Mouse (Mus musculus) left cerebral cortex, postnatal 4 days (tissue): ENCODE data around the gene Gng12. TPM values are rescaled to one million over a fixed set of nuclear protein-coding genes. Genes with fewer than 3 reads are reported as not detected.
"Not testable (repeated sequence)": the region's sequence is repeated elsewhere in the genome, so short reads cannot be mapped to it uniquely, and the experiment has no call there.

Experiments
- DNase-seq: peaks from one replicate; pipeline ENCODE4 v3.0.0-alpha.2; 2022
- intact Hi-C: fragments of 180-260 bp; cut with DNase I; formaldehyde crosslinking; loops from one replicate; pipeline ENCODE4 v1.15.1; 2025
- total RNA-seq, 2 experiments: library from RNA; stranded (reverse); gene quantifications; 2 replicates each; pipeline ENCODE4 v1.2.3; 2021

Gene Gng12
- total RNA-seq, 2 experiments from 2014 or later = 49.1 to 54.0 TPM

DNA sequence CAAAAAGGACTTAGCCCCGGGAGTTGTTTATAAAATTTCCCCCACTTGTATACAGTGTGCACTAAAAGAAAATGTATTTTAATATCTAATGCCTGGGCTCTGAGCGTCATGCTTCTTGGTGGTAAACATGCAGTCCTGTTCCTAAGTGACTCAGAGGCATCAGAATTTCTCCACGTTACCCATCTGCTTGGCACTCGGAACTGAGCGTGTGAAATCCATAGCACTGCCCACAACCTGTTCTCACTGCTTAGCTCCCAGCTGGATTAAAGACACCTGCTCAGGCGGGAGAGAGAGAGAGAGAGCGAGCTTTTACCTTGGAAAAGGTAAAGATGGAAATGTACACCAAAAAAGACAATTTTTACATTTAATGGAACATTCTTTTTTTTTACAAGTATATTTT, 122.8 kb downstream of the Gng12 start:
- DNase-seq, intact Hi-C loops: not testable (repeated sequence)

DNA sequence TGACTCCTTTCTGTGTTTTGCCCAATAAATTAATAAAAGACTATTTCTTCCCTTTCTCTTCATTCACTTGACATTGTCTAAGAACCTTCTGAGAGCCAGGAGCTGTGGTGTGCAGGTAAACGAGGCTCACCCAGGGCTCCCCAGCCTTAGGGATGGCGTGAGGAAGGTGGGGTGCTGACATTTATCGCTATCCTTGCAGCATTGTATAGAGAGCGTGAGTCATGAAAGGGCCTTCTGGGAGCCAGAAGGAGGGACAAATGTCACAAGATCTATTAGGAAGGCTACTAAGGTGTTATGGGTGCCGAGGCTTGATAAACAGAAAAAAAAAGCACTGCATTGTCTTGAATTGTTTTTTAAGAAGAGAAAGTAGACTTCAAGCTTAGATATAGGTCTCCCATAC, 125.1 kb downstream of the Gng12 start:
- DNase-seq = no peak
- intact Hi-C loops = no loop called here

DNA sequence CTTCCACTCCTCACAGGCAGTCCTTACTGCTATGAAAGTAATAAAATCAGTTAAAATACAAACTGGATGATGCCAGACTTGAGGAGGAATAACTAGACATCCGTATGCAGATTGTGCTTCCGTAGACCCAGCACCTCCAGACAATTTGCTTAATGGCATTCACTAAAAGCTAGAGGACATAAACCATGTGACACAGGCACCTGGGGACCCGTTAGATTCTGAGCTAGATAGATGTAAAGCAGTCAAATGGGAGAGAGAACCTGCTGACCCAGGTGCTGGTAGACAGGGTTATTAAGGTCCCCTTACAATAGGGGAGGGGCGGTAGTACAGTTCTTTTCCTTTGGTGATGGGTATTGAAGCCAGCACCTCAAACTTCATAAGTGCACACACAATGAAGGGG, 127.5 kb downstream of the Gng12 start:
- intact Hi-C loops = no loop called here
- DNase-seq = no peak

DNA sequence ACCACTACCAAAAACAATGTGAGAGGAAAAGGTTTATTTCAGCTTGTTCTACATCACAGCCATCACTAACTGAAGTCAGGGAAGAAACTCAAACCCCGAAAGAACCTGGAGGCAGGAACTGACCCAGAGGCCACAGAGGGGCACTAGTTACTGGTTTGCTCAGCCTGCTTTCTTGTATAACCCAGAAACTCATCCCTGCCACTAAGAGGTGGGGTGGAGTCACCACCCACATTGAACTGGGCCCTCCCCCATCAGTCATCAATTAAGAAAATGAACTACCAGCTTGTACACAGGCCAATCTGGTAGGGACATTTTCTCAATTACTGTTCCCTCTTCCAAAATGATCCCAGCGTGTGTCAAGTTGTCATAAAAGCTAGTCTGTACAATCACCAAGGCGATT, 130.5 kb downstream of the Gng12 start:
- intact Hi-C loops = no loop called here
- DNase-seq = no peak

DNA sequence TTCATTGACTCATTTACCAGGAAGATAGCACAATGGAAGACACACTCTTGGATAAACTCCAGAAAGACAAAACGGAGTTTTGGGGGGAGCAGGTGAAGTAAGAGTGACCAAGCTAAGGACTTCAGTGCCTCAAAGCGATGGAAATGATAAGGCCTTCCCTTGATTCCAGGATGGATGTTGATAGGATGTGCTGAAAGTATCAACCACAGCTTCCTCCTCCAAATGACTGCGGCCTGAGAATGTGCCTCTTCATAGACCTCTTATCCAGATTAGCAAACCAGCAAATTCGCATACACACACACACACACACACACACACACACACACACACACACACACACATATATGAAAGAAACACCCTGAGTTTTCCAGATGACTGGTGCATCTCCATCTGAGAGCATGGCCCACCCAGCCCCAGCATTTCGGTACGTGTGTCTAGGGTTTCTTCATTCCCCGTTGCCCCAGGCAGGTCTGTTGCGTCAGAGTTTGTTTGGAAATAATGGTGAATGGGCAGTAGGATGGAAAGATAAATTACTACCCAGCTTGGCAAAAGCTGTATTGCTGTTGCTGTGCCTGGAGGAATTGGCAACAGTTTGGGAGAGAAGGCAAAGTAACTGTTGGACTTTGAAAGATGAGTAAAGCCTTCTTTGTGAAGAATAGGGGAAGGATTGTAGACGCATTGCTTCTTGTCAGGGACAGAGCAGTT, 131.4 kb downstream of the Gng12 start:
- no peak for DNase-seq
- intact Hi-C loops = no loop called here

DNA sequence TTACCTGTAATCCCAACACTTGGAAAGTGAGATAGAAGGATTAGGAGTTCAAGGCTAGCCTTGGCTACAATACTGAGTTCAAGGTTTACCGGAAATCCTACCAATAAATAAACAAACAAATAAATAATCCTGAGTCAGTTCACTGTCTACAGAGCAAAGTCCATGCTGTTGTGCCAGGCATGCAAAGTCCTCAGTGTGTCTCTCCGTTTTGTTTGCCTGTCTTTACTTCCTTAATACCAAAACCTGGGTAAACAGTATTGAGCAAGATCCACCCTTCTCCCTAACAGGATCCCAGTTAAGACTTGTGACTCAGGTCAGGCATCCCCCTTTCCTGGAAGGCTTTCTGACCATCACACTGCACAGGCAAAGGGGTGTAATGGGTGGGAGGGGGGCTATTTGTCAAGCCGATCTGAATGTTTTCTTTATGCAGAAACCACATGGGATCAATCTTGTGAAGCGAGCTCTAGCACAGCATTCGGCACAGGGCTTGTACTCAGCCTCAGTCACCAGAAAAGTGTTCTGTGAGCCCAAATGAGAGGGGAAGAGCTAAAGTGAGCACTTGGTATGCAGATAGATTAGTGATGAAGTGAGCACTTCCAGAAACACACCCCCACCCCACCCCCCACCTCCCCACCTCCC, 133.2 kb downstream of the Gng12 start:
- DNase-seq = no peak
- intact Hi-C loops = no loop called here

- DNase-seq = no peak
- intact Hi-C loops = no loop called here
Observed at GRCm38 (mm10) chr6:67029987-67030386, 133.8 kb downstream of the Gng12 start.

GRCm38 (mm10) chr6:67030416-67030815, 134.2 kb downstream of the Gng12 start:
- intact Hi-C loops = no loop called here
- no peak for DNase-seq

GRCm38 (mm10) chr6:67030846-67031245, 134.6 kb downstream of the Gng12 start:
- intact Hi-C loops = no loop called here
- DNase-seq = no peak

GRCm38 (mm10) chr6:67032551-67032950, 136.4 kb downstream of the Gng12 start:
- DNase-seq, intact Hi-C loops: not testable (repeated sequence)

- intact Hi-C loops, DNase-seq: not testable (repeated sequence)
Observed at GRCm38 (mm10) chr6:67032972-67033371, 136.8 kb downstream of the Gng12 start.

GRCm38 (mm10) chr6:67033604-67034003, 137.4 kb downstream of the Gng12 start:
- intact Hi-C loops = no loop called here
- no peak for DNase-seq

DNA sequence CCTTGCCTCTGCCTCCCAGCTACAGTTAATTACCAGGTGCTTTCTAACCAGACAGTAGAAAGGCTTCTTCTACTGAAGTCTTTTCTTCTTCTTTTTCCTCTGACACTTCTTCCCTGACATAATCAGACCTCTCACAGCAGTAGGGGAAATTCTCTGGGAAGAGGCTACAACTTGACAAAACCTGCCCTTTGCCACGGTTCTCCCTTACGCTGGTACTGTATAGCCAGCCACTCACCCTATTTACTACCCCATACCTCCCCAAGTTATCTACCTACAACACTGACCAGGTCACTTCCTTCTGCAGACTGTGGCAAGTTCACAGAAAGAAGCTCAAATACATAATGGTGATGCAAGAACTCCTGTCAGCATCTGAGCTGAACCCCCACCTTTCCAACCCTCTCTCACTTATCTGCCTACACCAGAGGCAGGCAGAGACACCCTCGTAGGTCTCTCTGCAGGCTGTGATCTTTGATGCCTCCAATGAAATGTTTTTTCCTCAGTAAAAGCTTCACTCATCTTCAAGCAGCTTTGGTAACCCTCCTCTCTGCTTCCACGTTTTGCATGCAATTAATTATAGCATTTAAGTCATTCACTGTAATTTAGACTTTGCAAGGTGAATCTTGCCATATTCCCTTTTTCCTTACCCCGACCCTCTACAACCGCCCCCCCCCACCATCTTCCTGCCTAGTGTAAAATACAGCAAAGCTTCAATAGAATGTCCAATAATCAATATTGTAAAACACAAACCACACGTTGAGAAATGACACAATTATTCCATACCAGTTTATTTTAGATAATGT, 138.3 kb downstream of the Gng12 start:
- intact Hi-C loops = loop anchor here (5.0 kb wide), 2 partner anchors 72 to 123 kb away; no protein-coding TSS in a partner anchor
- no peak for DNase-seq

DNA sequence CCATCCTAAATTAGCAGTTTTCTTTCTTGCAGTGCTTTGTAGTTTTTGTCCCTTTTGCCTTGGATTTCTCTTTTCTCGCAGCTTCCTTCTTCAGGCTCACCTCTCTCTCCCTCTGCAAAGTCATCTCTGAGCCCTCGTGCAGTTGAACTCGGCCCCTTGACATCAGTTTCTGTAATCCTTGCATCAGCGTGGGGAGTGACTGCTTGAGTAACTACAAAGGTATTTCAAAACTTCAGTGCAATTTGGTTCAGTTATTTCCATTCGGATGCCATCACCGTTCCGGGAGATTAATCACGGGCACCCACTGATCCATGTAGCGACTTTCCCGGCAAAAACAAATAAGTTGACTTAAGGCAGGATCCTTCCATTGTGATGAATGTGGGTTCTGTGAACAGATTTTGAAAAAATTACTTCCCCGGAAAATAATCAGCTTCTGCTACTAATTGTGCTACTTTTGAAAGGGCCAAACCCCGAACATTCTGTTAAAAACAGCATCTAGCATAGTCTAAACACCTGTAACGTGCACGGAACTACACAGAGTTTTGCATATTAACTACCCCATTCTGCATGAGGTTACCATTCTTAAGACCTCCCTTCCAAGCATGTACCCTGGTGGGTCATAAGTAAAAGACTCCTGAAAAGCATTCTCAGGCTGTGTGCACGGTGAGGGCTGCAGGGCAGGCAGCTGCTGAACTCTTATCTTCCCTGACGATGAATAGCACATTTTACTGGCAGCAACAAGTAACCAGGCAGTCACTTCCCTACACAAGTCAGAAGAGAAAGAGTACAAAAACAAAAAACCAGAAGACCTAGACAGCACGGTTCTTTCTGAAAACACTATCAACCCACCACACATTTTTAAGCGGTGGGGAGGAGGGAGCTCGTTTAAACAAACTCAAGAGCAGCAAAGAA, 139.4 kb downstream of the Gng12 start:
- no peak for DNase-seq
- intact Hi-C loops = loop anchor here (5.0 kb wide), 2 partner anchors 73 to 122 kb away; no protein-coding TSS in a partner anchor

GRCm38 (mm10) chr6:67036356-67036811, 140.2 kb downstream of the Gng12 start:
- DNase-seq = peak; percentile 79
- intact Hi-C loops = loop anchor here (5.0 kb wide), 2 partner anchors 74 to 121 kb away; no protein-coding TSS in a partner anchor

DNA sequence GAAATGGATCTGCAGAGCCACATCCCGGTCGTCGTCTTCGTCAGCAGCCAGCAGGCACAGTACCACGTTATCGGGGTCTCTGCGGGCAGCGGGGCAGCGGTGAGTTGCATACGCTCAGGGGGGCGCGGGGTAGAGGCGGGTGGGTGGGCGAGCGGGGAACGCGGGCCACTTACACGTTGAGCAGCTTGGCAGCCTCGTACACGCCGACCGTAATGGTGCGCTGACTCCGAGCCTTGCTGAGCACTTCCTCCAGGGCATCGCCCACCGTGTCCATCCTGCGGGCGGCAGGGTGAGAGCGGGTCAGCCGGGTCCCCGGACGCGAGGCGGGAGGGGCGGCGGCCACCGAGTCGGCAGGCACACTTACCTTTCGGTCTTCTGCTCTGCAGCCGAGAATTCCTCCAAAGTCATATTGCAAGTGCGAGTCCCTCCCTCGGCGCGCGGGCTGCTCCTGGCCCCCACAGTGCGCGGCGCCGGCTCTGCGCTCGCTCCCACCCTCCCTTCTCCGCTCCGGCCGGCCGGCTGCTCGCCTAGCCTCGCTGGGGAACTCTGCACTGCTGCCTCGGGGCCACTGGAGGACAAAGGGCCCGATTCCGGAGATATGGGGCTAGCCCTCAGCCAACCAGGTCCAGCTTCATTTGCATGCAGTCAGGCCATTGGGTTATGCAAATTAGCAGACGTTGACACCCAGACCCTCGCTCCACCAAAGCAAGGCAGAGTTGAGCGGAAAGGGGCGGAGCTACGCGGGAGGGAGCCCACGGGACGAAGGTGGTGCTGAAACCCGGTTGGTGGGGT, 140.8 kb downstream of the Gng12 start, which contains the start of gene Gadd45a:
Gadd45a (minus strand) TSS at position 621 of the 792 bp plus-strand sequence.
- intact Hi-C loops = loop anchor here (5.0 kb wide), 2 partner anchors 75 to 120 kb away; no protein-coding TSS in a partner anchor

DNA sequence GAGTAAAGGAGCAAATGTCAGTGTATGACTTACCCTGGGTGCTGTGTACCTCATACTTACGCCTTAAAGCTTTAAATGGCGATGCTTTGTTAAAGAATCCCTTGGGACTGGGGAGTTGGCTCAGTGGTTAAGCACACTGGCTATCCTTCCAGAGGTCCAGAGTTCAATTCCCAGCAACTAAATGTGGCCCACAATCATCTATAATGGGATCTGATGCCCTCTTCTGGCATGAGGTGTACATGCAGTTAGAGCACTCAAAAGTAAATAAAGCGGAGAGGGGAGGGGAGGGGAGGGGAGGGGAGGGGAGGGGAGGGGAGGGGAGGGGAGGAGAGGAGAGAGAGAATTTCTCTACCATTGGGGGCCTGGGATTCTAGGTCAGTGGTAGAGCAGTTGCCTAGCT, 142.8 kb downstream of the Gng12 start:
- intact Hi-C loops = loop anchor here (5.0 kb wide), 2 partner anchors 77 to 118 kb away; no protein-coding TSS in a partner anchor
- no peak for DNase-seq

More for the DNA sequence above, 140.8 kb downstream of the Gng12 start, which contains the start of gene Gadd45a:
- DNase-seq = peak; percentile 97

DNA sequence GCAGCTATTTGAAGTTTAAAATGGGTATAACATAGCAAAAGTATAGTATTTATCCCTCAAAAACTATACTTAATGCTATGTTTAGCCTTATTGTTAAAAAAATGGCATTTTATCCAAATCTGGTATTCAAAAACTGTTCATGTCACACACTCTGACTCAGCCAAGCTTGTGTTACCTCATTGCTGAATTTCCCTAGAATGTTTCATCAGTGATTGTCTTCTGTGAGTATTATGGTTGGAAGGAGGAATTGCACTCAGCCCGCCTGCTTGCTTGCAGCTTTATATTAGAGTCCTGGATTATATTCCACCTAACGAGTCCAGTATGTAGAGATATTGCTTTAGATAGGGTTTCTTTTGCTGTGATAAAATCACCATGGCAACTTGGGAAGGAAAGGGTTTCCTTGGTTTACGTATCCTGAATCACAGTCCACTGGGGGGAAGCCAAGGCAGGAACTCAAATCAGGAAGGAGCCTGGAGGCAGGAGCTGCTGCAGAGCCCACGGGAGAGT, 144.8 kb downstream of the Gng12 start:
- intact Hi-C loops = no loop called here
- DNase-seq = no peak

- intact Hi-C loops = loop anchor here (5.0 kb wide), 1 partner anchor 508 kb away; the partner anchor contains the start of gene Mad2l1
- no peak for DNase-seq
Observed at GRCm38 (mm10) chr6:67045424-67045823, 149.2 kb downstream of the Gng12 start.
